Mouse (Mus musculus): ENCODE measurements around the gene Smoc2.

Smoc2 gene

DNA sequence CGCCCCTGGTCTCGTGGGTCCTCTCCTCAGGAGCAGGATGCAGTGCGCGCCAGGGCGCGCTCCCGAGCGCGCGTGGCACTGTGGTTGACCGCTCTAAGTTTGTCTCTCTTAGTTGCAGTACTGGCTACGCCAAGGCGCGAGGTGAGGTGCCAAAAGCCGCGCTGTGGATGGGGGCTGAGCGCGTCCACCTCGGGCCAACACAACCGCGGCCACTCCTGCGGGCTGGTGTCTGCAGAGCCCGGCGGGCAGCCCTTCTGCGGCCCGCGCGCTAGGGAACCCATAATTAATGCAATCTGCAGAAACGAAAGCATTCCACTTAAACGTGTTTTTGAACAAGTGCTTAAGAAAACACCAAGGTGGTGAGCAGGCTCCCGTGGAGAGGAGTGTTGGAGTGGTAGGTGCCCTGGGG is 1.1 kb downstream of the Smoc2 start:
- DNase-seq: peak; percentile 19 to 42

DNA sequence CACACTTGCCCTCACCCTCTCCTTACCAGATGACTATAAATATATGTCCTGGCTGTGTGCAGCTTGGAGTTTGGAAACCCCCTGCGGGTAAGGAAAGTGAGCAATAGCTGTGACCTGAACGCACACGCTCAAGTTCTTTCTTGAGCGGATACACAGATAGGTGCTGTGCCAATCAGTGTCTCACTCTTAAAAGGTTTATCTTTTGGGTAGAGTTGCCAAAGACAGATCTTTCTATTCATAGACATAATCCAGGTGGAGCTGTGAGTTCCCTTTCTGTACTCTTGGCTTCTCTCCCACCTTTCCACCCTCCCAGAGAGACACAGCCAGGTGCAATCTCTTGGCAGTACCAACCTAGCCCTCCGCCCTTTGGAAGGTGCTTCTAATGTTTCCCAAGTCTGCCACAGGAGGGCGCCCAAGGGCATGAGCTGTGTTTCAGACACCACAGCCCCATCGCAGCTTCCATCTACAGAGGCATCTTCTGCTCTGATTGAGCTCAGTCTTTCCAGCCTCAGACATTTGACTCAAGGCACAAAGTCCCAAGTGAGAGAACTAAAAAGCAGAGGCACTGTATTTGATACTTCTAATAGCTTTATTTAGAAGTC is 8.8 kb downstream of the Smoc2 start:
- DNase-seq: peak; percentile 62 to 80

- no peak for DNase-seq
These were observed 14.3 kb downstream of the Smoc2 start for GRCm38 (mm10) chr17:14293617-14294016.

GRCm38 (mm10) chr17:14295146-14295545 is 15.8 kb downstream of the Smoc2 start:
- DNase-seq: no peak

- no peak for DNase-seq
These were observed 21.1 kb downstream of the Smoc2 start for GRCm38 (mm10) chr17:14300361-14300760.

DNA sequence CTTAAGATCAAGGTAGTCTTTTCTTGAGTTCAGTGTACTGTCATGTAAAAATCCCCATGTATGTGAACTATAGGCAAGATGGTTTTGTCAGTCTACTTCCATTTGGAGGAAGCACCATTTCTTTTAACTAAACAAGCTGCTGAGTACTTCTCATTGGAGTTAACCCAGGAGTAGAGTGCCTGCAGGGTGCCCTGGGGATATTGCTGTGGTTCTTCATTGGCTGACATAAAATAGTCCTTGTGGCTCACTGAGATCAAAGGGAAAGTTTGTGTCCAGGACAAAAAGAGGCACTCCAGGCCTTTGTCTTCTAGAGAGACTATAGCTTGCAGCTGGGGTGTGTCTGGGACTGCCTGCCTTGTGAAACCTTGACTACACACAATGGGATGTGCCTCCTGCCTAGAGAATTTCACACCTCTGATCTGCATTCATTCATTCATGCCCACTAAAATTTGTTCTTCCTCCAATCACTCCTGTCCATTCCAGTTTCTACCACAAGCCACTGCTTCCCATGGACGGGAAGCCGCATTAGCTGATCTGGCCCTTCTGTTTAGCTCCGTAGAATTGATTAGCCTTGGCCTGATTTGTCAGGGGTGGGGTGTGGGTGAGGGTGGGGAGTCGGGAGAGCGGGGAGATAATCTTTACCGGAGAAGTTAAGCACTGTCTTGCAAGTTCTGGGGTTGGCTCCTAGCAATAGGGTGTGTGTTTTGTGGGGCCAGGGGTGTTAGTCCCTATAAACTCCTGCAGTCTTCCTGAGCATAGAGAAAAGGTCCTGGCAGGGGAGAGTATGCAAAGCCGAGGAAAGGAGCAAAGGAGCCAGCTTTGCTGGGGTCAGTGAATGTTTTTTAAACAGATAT is 22.4 kb downstream of the Smoc2 start:
- no peak for DNase-seq

DNA sequence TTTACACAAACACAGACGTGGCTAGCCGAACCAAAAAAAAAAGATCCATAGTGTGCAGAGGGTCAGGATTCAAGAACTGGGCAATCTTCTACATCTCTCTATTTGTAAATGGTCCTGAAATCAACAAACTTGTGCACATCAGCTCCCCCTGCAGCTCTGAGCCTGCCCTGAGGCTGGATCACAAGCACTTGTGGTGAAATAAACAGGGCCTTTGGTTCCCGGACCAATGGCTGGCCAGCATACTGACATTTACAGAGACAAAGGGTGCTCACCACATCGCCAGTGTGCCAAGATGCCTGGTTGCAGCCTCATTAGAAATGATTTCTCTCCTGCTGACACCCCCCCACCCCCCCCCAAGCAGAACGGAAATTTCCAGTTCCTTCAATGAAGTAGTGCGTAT is 23.1 kb downstream of the Smoc2 start:
- DNase-seq: peak in 1 of 2 experiments; percentile 28

GRCm38 (mm10) chr17:14303722-14304121 is 24.4 kb downstream of the Smoc2 start:
- DNase-seq: no peak

- no peak for DNase-seq
These were observed 30.6 kb downstream of the Smoc2 start for GRCm38 (mm10) chr17:14309884-14310283.

- DNase-seq: no peak
These were observed 33.1 kb downstream of the Smoc2 start for GRCm38 (mm10) chr17:14312440-14312839.

GRCm38 (mm10) chr17:14314308-14314707 is 35.0 kb downstream of the Smoc2 start:
- no peak for DNase-seq

DNA sequence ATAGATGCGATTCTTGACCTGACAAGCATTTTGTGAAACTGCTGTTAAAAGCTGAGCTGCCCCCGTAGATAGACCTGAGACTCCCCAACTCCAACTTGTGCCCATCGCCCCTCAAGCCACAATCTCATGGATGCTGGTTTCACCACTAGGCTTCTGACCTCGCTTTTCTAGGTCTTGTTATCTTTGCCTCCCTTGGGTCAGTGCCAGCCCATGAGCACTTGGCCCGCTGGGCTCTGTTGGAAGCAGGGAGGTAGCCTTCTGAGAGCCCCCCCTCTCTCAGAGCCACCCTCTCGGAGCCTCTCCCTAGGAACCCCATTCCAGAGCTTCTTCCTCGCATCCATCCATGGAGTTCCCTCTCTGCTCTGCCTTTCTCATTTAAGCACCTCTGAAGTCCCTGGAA is 37.2 kb downstream of the Smoc2 start:
- no peak for DNase-seq

DNA sequence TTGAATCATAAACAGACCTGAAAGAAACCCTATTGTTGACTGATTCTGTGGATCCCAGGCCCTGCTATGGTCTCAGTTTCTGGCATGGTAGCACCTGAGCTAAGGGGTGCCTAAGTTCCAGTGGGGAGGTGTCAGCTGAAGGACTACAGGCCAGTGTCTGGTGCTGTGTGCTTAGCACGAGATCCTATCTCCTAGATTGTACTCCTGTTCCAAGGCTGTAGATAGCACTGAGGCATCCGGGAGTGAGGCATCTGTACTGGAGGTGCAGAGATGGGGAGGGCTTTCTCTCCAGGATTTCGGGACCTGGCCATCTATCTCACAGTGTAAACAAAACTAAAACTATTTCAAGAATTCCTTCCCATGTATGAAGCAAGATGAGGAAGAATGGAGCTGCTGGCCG is 38.1 kb downstream of the Smoc2 start:
- no peak for DNase-seq

DNA sequence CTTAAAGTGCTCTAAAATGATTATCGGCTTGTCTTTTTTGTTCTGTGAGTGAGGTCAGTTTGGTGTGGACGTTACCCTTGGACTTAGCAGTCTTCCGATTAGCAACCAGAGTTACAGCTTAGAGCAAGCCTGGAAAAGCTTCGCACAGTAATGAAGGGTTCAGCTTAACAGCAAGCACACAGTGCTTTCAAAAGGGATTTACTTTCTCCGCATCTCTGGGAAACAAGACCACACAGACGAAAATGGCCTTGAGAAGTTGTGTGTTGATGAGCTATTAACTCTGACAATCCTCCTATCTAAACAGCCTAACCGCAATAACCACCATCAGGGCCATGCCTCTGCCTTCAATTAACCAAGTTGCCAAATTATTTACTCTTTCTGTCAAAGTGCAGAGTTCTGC is 46.9 kb downstream of the Smoc2 start:
- no peak for DNase-seq

DNA sequence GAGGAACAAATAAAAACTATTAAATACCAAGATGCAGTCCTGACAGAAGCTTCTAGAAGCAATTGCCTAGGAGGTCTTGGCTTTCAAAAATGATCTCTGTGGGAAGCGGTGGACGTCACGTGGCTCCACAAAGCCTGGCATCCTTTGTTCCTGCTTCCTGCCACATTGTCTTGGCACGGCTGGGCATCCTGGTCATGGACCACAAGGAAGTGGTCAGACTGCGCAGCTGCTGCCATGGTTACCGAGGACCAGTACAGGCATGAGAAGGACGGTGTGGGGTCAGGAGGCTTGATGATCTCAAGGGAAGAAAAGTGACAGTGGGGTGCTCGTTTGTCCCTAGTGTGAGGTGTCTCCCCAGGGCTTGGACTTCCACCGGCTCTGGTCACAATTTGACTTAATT is 48.7 kb downstream of the Smoc2 start:
- no peak for DNase-seq

GRCm38 (mm10) chr17:14330498-14330897 is 51.2 kb downstream of the Smoc2 start:
- no peak for DNase-seq

- DNase-seq: no peak
These were observed 60.7 kb downstream of the Smoc2 start for GRCm38 (mm10) chr17:14339932-14340557.

DNA sequence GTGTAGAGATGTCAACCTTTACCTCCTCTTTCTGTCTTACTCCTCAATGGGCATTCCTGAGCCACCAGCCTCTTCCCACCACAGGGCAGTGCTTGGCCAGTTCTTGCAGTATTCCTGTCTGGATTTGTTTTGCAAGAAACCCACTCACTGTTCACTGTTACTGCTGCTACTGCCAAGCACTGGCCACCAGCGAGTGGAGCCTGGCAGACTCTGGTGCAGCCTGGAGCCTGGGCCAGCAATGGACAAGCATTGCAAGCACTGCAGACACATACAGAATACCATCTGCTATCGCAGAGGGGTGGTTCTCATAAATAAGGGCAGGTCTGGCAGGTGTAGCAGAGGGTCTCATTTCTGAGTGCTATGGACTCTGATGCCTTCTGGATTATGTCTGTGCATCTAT is 61.4 kb downstream of the Smoc2 start:
- no peak for DNase-seq

DNA sequence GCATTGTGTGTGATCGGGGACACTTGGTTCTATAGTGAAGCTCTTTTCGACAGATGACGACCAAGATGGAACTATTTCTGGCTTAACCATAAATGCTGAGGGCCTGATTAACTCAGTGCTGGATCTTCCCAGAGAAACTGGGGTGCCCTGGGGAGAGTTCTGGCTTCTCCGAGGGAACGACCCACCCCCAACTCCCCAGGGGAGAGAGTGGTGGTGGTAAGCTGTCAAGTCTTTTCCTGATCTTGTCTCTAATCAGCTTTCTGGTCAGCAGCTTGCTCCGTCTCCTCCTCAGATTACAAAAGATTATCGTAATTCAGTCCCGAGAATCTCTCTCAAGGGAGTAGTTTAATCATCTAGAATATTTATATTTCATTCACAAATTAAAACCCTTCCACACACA is 63.2 kb downstream of the Smoc2 start:
- no peak for DNase-seq

GRCm38 (mm10) chr17:14343442-14343841 is 64.1 kb downstream of the Smoc2 start:
- no peak for DNase-seq

GRCm38 (mm10) chr17:14345556-14345955 is 66.2 kb downstream of the Smoc2 start:
- no peak for DNase-seq

DNA sequence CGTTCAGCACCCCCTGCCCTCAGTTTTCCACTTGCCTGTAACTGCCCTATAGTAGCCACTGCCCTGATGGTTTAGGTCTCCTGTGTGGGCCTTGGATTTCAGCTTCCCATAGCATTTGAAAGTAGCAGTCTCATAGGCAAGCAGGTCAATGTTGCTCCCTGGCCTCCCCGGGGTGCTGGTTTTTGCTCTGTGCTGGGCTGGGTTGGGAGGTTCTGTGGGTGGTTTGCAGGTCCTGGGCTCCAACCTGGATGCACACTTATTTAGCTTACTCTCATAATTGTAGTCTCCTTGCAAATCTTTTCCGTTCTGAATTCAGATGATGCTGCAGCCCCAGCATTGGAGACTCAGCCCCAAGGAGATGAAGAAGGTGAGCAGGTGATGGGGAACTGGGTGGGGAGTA is 67.6 kb downstream of the Smoc2 start:
- DNase-seq: no peak

DNA sequence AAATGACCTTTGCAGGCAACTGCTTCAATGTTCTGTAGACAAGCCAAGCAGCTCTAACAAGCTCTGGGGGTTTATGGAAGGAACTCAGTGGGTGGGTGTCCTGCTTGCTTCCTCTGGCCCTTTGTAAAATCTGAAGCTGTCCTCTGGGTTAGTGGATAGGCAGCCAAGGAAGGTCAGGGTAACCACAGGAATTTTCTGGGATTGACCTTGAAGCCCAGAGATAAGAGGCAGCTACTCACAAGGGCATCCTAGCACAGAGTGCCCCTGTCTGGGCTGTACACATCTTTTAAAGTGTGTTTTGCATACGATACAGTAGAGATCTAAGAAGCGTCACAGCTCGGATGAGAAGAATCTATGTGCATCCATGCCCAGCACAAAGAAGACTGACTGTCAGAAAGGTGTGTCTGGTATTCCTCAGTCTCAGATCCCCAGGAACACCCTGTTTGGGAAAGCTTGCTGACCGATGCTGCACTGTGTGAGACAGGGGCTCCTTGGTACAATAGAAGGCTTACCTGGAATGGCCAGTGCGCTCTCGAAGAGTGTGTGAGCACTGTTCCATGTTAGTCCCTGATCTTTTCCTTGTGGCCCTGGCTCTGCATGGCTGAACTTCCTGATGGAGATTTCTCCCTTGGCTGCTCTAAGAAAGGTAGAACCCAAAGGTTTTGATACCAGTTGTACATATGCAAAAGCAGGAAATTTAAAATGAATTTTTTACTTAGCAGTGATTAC is 69.9 kb downstream of the Smoc2 start:
- DNase-seq: no peak
